Mouse (Mus musculus): ENCODE measurements around the gene Tspo. TPM values are rescaled to one million over a fixed set of nuclear protein-coding genes. Genes with fewer than 3 reads are reported as not detected.

Gene Tspo
- total RNA-seq, 2 experiments from 2014 or later: 61.7 to 65.1 TPM

GRCm38 (mm10) chr15:83607115-83607802, 43.9 kb downstream of the Tspo start:
- peak; percentile 26 for DNase-seq (ENCODE audit: low spot score)
- intact Hi-C loops (cut with DNase I): no loop called here

GRCm38 (mm10) chr15:83615245-83615644, 51.9 kb downstream of the Tspo start:
- intact Hi-C loops (cut with DNase I): no loop called here
- DNase-seq (ENCODE audit: low spot score): no peak

Small RNA genes lying within 50 kb of the gene (microRNA-seq; reads per million reads assigned to microRNA genes)
- not detected for gene Gm24575

Other genes starting within 250 kb of the Tspo start
- gene Arfgap3, start 213.3 kb upstream of the Tspo start, total RNA-seq (2021): 10 to 100 TPM in 1 of 2 experiments, 1 to 10 TPM in 1; 8.7 to 10.3 TPM
- gene Pacsin2, start 99.0 kb upstream of the Tspo start, total RNA-seq (2021): 100 to 1,000 TPM; 179 to 215 TPM
- 10 to 100 TPM; 49.0 to 53.0 TPM for gene Ttll1, start 52.7 kb upstream of the Tspo start, total RNA-seq (2021)
- gene Bik, start 36.7 kb upstream of the Tspo start, total RNA-seq (2021): 10 to 100 TPM in 1 of 2 experiments, 1 to 10 TPM in 1; 9.3 to 11.8 TPM
- 10 to 100 TPM; 36.6 to 39.6 TPM for gene Mcat, start 195 bp downstream of the Tspo start, total RNA-seq (2021)
- 1 to 10 TPM; 5.5 to 6.1 TPM for gene Ttll12, start 31.6 kb downstream of the Tspo start, total RNA-seq (2021)
- gene Scube1, start 161.4 kb downstream of the Tspo start, total RNA-seq (2021): 1 to 10 TPM; 1.1 to 1.2 TPM
- gene Mpped1, start 215.9 kb downstream of the Tspo start, total RNA-seq (2021): not detected

Measured in heart, postnatal 25 days (tissue).